Mouse (Mus musculus) CH12.LX (cell line): ENCODE results near the gene AI467606. TPM values are rescaled to one million over a fixed set of nuclear protein-coding genes. Genes with fewer than 3 reads are reported as not detected.

ENCODE experiments used
- DNase-seq: peaks from one replicate; pipeline ENCODE4 v3.0.0-alpha.2; 2013; ENCODE audit errors: extremely low read depth
- H3K27ac ChIP-seq: 2 replicates; pipeline ENCODE4 v1.5.1; 2012; ENCODE audit warnings: low read depth, mild to moderate bottlenecking, control low read depth, moderate library complexity; ENCODE audit not compliant: insufficient read depth
- H3K27me3 ChIP-seq: replicated peaks from 2 replicates; pipeline ENCODE3; 2012; ENCODE audit warnings: inconsistent platforms
- H3K36me3 ChIP-seq, 2 experiments: replicated peaks in 1 of 2; 2 replicates each; pipeline versions ENCODE3 to v1.6.1; 2012; ENCODE audit warnings: inconsistent platforms in 1 of 2, low read length in 1 of 2, mild to moderate bottlenecking in 1 of 2, mixed read lengths in 1 of 2, moderate library complexity in 1 of 2; ENCODE audit not compliant: control insufficient read depth in 1 of 2, insufficient read depth in 1 of 2
- H3K4me1 ChIP-seq, 2 experiments: 2 replicates each; pipeline ENCODE4 v1.6.1; 2012; ENCODE audit warnings: inconsistent platforms in 1 of 2, moderate library complexity in 1 of 2; ENCODE audit not compliant: insufficient read depth in 2 of 2, control insufficient read depth in 1 of 2
- H3K4me2 ChIP-seq: 2 replicates; pipeline ENCODE4 v1.6.1; 2012; ENCODE audit warnings: low read depth, mild to moderate bottlenecking, control low read depth; ENCODE audit not compliant: poor library complexity, insufficient read depth, severe bottlenecking
- H3K4me3 ChIP-seq, 3 experiments: fragments of 150-350 bp in 1 of 3; sonication (generic) in 1 of 3; replicated peaks in 1 of 3; 2 replicates each; pipeline versions ENCODE3 to v1.5.1; 2011 to 2012; ENCODE audit warnings: low read depth in 2 of 3, low read length in 2 of 3, mild to moderate bottlenecking in 2 of 3, moderate library complexity in 2 of 3, control low read depth in 1 of 3, improper control_type of control experiment in 1 of 3, inconsistent platforms in 1 of 3, mixed read lengths in 1 of 3; ENCODE audit not compliant: poor library complexity in 1 of 3
- H3K79me2 ChIP-seq: replicated peaks from 2 replicates; pipeline ENCODE4 v1.6.1; 2012; ENCODE audit warnings: mild to moderate bottlenecking, moderate library complexity; ENCODE audit not compliant: control insufficient read depth, poor library complexity, insufficient read depth, severe bottlenecking; ENCODE audit errors: extremely low read depth
- H3K9ac ChIP-seq: 2 replicates; pipeline ENCODE4 v1.6.1; 2012; ENCODE audit warnings: low read depth, mild to moderate bottlenecking, control low read depth, moderate library complexity; ENCODE audit not compliant: insufficient read depth
- H3K9me3 ChIP-seq: replicated peaks from 2 replicates; pipeline ENCODE3; 2012; ENCODE audit warnings: low read length, inconsistent platforms, mixed read lengths
- BHLHE40 ChIP-seq: IDR thresholded peaks from 2 replicates; pipeline ENCODE4 v1.6.1; 2011; ENCODE audit warnings: mild to moderate bottlenecking, low read depth, low read length, improper control_type of control experiment
- CHD1 ChIP-seq: IDR thresholded peaks from 2 replicates; pipeline ENCODE4 v1.6.1; 2012; ENCODE audit warnings: low read depth, low read length, improper control_type of control experiment, inconsistent platforms
- CHD2 ChIP-seq: IDR thresholded peaks from 2 replicates; pipeline ENCODE4 v1.6.1; 2011; ENCODE audit warnings: low read length, improper control_type of control experiment
- CTCF ChIP-seq, 2 experiments: IDR thresholded peaks in 1 of 2; conservative IDR thresholded peaks in 1 of 2; 2 replicates each; pipeline ENCODE4 v1.5.1; 2011 to 2012; ENCODE audit warnings: low read depth in 2 of 2, low read length in 2 of 2, improper control_type of control experiment in 1 of 2, inconsistent platforms in 1 of 2, mild to moderate bottlenecking in 1 of 2, moderate library complexity in 1 of 2
- E2F4 ChIP-seq: IDR thresholded peaks from 2 replicates; pipeline ENCODE4 v1.6.1; 2011; ENCODE audit warnings: low read depth, low read length, improper control_type of control experiment; ENCODE audit not compliant: insufficient replicate concordance
- ELF1 ChIP-seq: IDR thresholded peaks from 2 replicates; pipeline ENCODE4 v1.6.1; 2014; ENCODE audit warnings: low read depth, mild to moderate bottlenecking, inconsistent platforms, low read length, improper control_type of control experiment
- EP300 ChIP-seq: IDR thresholded peaks from 2 replicates; pipeline ENCODE4 v1.6.1; 2011; ENCODE audit warnings: low read length, improper control_type of control experiment
- ETS1 ChIP-seq: conservative IDR thresholded peaks from 2 replicates; pipeline ENCODE4 v1.6.1; 2012; ENCODE audit warnings: low read depth, mild to moderate bottlenecking, inconsistent platforms, low read length, improper control_type of control experiment, moderate library complexity
- GABPA ChIP-seq: IDR thresholded peaks from 2 replicates; pipeline ENCODE4 v1.6.1; 2012; ENCODE audit warnings: low read depth, low read length, improper control_type of control experiment, inconsistent platforms; ENCODE audit not compliant: insufficient replicate concordance
- HCFC1 ChIP-seq: IDR thresholded peaks from 2 replicates; pipeline ENCODE4 v1.6.1; 2012; ENCODE audit warnings: low read depth, mild to moderate bottlenecking, inconsistent platforms, low read length, improper control_type of control experiment
- IRF4 ChIP-seq: IDR thresholded peaks from 2 replicates; pipeline ENCODE4 v1.6.1; 2014; ENCODE audit warnings: low read depth, mild to moderate bottlenecking, inconsistent platforms, low read length, improper control_type of control experiment
- JUN ChIP-seq: IDR thresholded peaks from 2 replicates; pipeline ENCODE4 v1.6.1; 2011; ENCODE audit warnings: low read depth, mild to moderate bottlenecking, low read length, improper control_type of control experiment, moderate library complexity; ENCODE audit not compliant: insufficient read depth
- KAT2A ChIP-seq: IDR thresholded peaks from 2 replicates; pipeline ENCODE4 v1.6.1; 2012; ENCODE audit warnings: low read length, improper control_type of control experiment, inconsistent platforms; ENCODE audit not compliant: insufficient replicate concordance
- MAFK ChIP-seq: IDR thresholded peaks from 2 replicates; pipeline ENCODE4 v1.6.1; 2011; ENCODE audit warnings: low read length, improper control_type of control experiment; ENCODE audit not compliant: insufficient replicate concordance
- MAX ChIP-seq: IDR thresholded peaks from 2 replicates; pipeline ENCODE4 v1.6.1; 2011; ENCODE audit warnings: low read length, improper control_type of control experiment
- MEF2A ChIP-seq: IDR thresholded peaks from 2 replicates; pipeline ENCODE4 v1.6.1; 2014; ENCODE audit warnings: low read depth, mild to moderate bottlenecking, inconsistent platforms, low read length, improper control_type of control experiment, borderline replicate concordance
- MXI1 ChIP-seq: IDR thresholded peaks from 2 replicates; pipeline ENCODE4 v1.6.1; 2011; ENCODE audit warnings: mild to moderate bottlenecking, low read depth, low read length, improper control_type of control experiment
- MYC ChIP-seq: IDR thresholded peaks from 2 replicates; pipeline ENCODE4 v1.6.1; 2011; ENCODE audit warnings: low read depth, mild to moderate bottlenecking, improper control_type of control experiment, low read length
- NELFE ChIP-seq: IDR thresholded peaks from 2 replicates; pipeline ENCODE4 v1.6.1; 2011; ENCODE audit warnings: low read depth, low read length, improper control_type of control experiment
- NRF1 ChIP-seq: IDR thresholded peaks from 2 replicates; pipeline ENCODE4 v1.6.1; 2014; ENCODE audit warnings: low read depth, mild to moderate bottlenecking, inconsistent platforms, low read length, improper control_type of control experiment, moderate library complexity
- PAX5 ChIP-seq: IDR thresholded peaks from 2 replicates; pipeline ENCODE4 v1.6.1; 2012; ENCODE audit warnings: low read length, inconsistent platforms, mixed read lengths
- POLR2A ChIP-seq: IDR thresholded peaks from 2 replicates; pipeline ENCODE4 v1.6.1; 2011; ENCODE audit warnings: low read depth, mild to moderate bottlenecking, improper control_type of control experiment, low read length
- POLR2AphosphoS2 ChIP-seq: IDR thresholded peaks from 2 replicates; pipeline ENCODE4 v1.6.1; 2011; ENCODE audit warnings: low read depth, low read length, improper control_type of control experiment
- RAD21 ChIP-seq: IDR thresholded peaks from 2 replicates; pipeline ENCODE4 v1.6.1; 2011; ENCODE audit warnings: low read depth, mild to moderate bottlenecking, low read length, improper control_type of control experiment, moderate library complexity
- RCOR1 ChIP-seq: conservative IDR thresholded peaks from 2 replicates; pipeline ENCODE4 v1.6.1; 2012; ENCODE audit warnings: low read depth, mild to moderate bottlenecking, inconsistent platforms, low read length, improper control_type of control experiment
- SIN3A ChIP-seq: IDR thresholded peaks from 2 replicates; pipeline ENCODE4 v1.6.1; 2012; ENCODE audit warnings: low read length, improper control_type of control experiment, inconsistent platforms
- SMC3 ChIP-seq: IDR thresholded peaks from 2 replicates; pipeline ENCODE4 v1.6.1; 2011; ENCODE audit warnings: low read depth, low read length, improper control_type of control experiment
- TBP ChIP-seq: conservative IDR thresholded peaks from 2 replicates; pipeline ENCODE4 v1.6.1; 2011; ENCODE audit warnings: low read depth, low read length, improper control_type of control experiment
- TCF12 ChIP-seq: IDR thresholded peaks from 2 replicates; pipeline ENCODE4 v1.6.1; 2014; ENCODE audit warnings: low read depth, mild to moderate bottlenecking, inconsistent platforms, low read length, improper control_type of control experiment
- UBTF ChIP-seq: IDR thresholded peaks from 2 replicates; pipeline ENCODE4 v1.6.1; 2012; ENCODE audit warnings: low read depth, mild to moderate bottlenecking, inconsistent platforms, low read length, improper control_type of control experiment, moderate library complexity
- USF1 ChIP-seq: IDR thresholded peaks from 2 replicates; pipeline ENCODE4 v1.6.1; 2014; ENCODE audit warnings: low read depth, mild to moderate bottlenecking, inconsistent platforms, low read length, improper control_type of control experiment
- ZC3H11A ChIP-seq: IDR thresholded peaks from 2 replicates; pipeline ENCODE4 v1.6.1; 2012; ENCODE audit warnings: low read depth, mild to moderate bottlenecking, inconsistent platforms, low read length, improper control_type of control experiment
- ZKSCAN1 ChIP-seq: IDR thresholded peaks from 2 replicates; pipeline ENCODE4 v1.6.1; 2012; ENCODE audit warnings: low read depth, inconsistent platforms, low read length, improper control_type of control experiment, borderline replicate concordance
- ZMIZ1 ChIP-seq: IDR thresholded peaks from 2 replicates; pipeline ENCODE4 v1.6.1; 2012; ENCODE audit warnings: low read depth, mild to moderate bottlenecking, inconsistent platforms, low read length, improper control_type of control experiment
- ZNF384 ChIP-seq: IDR thresholded peaks from 2 replicates; pipeline ENCODE4 v1.6.1; 2012; ENCODE audit warnings: low read depth, low read length, improper control_type of control experiment, inconsistent platforms
- dilution Hi-C: fragments of 300-500 bp; cut with MboI; formaldehyde crosslinking; loops from 2 replicates; pipeline ENCODE4 v1.14.3; 2020; ENCODE audit warnings: low sequenced_read_pairs; ENCODE audit not compliant: extremely low pct_unique_long_range_greater_than_20kb, extremely low pct_ligation_motif_present
- in situ Hi-C: fragments of 300-500 bp; cut with MboI; formaldehyde crosslinking; loops from 3 replicates; pipeline ENCODE4 v1.14.3; 2019; ENCODE audit warnings: low sequenced_read_pairs, low pct_ligation_motif_present, low pct_unique_long_range_greater_than_20kb, mixed read lengths
- polyA plus RNA-seq: library from polyadenylated mRNA; unstranded; fragments of >175 nt; gene quantifications from 2 replicates; pipeline ENCODE4 v1.2.1, GENCODE M21; 2012; ENCODE audit warnings: low read depth; ENCODE audit not compliant: insufficient read length
- total RNA-seq, 2 experiments: library from RNA; depleted of rRNA; stranded (reverse); fragments of 300-350 nt in 1 of 2; fragments of >200 nt in 1 of 2; gene quantifications; 2 replicates each; pipeline ENCODE4 v1.2.3; 2012 to 2014

Gene AI467606
- total and polyA plus RNA-seq, 3 experiments: 15.7 to 26.4 (median 20.5) TPM

- no peaks in the 10 kb centered on the region for H3K27me3 ChIP-seq
- no peak for DNase-seq
Observed at GRCm38 (mm10) chr7:127121911-127122270, 30.7 kb downstream of the AI467606 start, which contains the start of gene Qprt. TSS of gene Qprt (minus strand) at chr7:127122226.

GRCm38 (mm10) chr7:127129638-127130037 is 38.5 kb downstream of the AI467606 start:
- peaks cover 1% of the 10 kb centered on the region for H3K9me3 ChIP-seq
- H3K27ac ChIP-seq: no peak overlapping the region
- H3K9ac ChIP-seq: no peak overlapping the region
- in situ Hi-C loops: no loop called here
- dilution Hi-C loops: no loop called here
- DNase-seq: peak; percentile 59
- H3K79me2 ChIP-seq: no peaks in the 10 kb centered on the region
- no peaks in the 10 kb centered on the region for H3K27me3 ChIP-seq
- peaks cover 19 to 21% of the 10 kb centered on the region in 2 experiments for H3K4me1 ChIP-seq
- no peak overlapping the region for H3K4me3 ChIP-seq
- H3K36me3 ChIP-seq: no peaks in the 10 kb centered on the region
- no peak overlapping the region for H3K4me2 ChIP-seq
- TF ChIP-seq RCOR1 (no peak), POLR2AphosphoS2 (no peak), ETS1 (no peak), MEF2A (no peak), USF1 (no peak), BHLHE40 (peak; percentile 1; the same call in 1 of the 2 replicates), RAD21 (peak; percentile 70), POLR2A (no peak), SIN3A (no peak), ELF1 (no peak), CHD1 (no peak), GABPA (no peak), ZKSCAN1 (no peak), MAFK (no peak), SMC3 (peak; percentile 87), ZMIZ1 (no peak), PAX5 (no peak), UBTF (no peak), CHD2 (no peak), IRF4 (no peak), NRF1 (no peak), TBP (no peak), NELFE (no peak), E2F4 (no peak), EP300 (no peak), MYC (0 out of 2 replicates have a peak, but pooled peaks have one; percentile 35), TCF12 (no peak), CTCF (conservative IDR thresholded peaks at IDR 0.05 in 1 of 2, IDR thresholded peaks at IDR 0.05 in 1 of 2; ENCODE audit: low read depth in 2 of 2, low read length in 2 of 2) (peak; percentile 70 to 86; a peak in 3 of 4 replicates), MXI1 (no peak)

More at GRCm38 (mm10) chr7:127121911-127122270, 30.7 kb downstream of the AI467606 start, which contains the start of gene Qprt:
- in situ Hi-C loops: no loop called here
- H3K79me2 ChIP-seq: no peaks in the 10 kb centered on the region
- TF ChIP-seq USF1 (no peak), ZNF384 (no peak), HCFC1 (no peak), EP300 (no peak), SIN3A (no peak), ETS1 (no peak), BHLHE40 (no peak), ZC3H11A (no peak), TCF12 (no peak), ZMIZ1 (no peak), KAT2A (no peak), MAX (no peak), JUN (no peak), IRF4 (no peak), CHD1 (no peak), MXI1 (no peak)
- TF ChIP-seq, all 38 proteins: peak for 0
- Histone ChIP-seq H3K4me3 (no peak within 1 kb of the TSS), H3K36me3 (no peaks in the 10 kb centered on the region), H3K27ac (no peak within 1 kb of the TSS), H3K9me3 (peaks cover 15% of the 10 kb centered on the region), H3K9ac (no peak within 1 kb of the TSS), H3K4me1 (peaks cover 8 to 37% of the 10 kb centered on the region in 2 experiments; a peak in 3 of 4 replicates), H3K4me2 (no peak within 1 kb of the TSS)
- dilution Hi-C loops: no loop called here
